Mouse (Mus musculus) gastrocnemius, postnatal 4 days (tissue): ENCODE measurements around the gene Tram1l1. TPM values are rescaled to one million over a fixed set of nuclear protein-coding genes. Genes with fewer than 3 reads are reported as not detected.
"Not testable (repeated sequence)": the region's sequence is repeated elsewhere in the genome, so short reads cannot be mapped to it uniquely, and the experiment has no call there.

Experiments used
- DNase-seq, 2 experiments: peaks; one replicate each; pipeline ENCODE4 v3.0.0; 2021 to 2022; ENCODE audit warnings: low spot score in 2 of 2, mixed read lengths in 2 of 2
- long read RNA-seq, 2 experiments: library from polyadenylated mRNA; stranded (forward); transcript quantifications; one replicate each; pipeline ENCODE4 v2.0.0; 2021
- total RNA-seq, 2 experiments: library from RNA; stranded (reverse); gene quantifications; 2 replicates each; pipeline ENCODE4 v1.2.3; 2021

The Tram1l1 gene
- total RNA-seq, result 1 to 10 TPM; 1.0 to 1.6 TPM
- long read RNA-seq, experiment 1, transcript Tram1l1-201 (1 exons, 3,889 nt), result major isoform, 5 of 5 reads
- long read RNA-seq, experiment 1, partial matches to known transcripts, result 0 of 5 reads
- long read RNA-seq, experiment 1, other reads (novel, unspliced or antisense), result 0 of 5 reads
- long read RNA-seq, experiment 2, partial matches to known transcripts, result 0 of 2 reads
- long read RNA-seq, experiment 2, other reads (novel, unspliced or antisense), result 0 of 2 reads

DNA sequence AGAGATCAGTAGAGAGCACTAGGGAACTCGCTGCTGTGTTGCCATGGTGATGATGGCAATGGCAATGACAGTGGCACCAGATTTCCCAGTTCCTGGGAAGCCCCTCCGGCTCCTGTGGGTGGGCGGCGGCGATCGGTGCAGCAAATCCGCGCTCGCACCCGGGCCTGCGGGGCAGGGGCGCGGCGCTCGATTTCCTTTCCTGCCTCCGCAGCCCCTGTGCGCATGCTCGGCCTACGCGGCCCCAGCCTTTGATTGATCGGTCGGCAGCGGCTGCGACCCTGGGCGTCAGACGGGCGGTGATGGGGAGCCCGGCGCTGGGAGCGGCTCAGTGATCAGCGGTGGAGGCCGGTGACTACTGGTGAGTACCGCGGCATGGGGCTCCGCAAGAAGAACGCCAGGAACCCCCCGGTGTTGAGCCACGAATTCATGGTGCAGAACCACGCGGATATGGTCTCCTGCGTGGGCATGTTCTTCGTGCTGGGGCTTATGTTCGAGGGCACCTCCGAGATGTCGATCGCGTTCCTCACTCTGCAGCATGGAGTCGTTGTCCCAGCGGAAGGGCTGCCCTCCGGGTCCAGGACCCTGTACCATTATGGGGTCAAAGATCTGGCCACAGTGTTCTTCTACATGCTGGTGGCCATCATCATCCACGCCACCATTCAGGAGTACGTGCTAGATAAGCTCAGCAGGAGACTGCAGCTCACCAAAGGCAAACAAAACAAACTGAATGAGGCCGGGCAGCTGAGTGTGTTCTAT, at the start of gene Tram1l1:
Gene Tram1l1 (plus strand): TSS at position 35 of the 756 bp plus-strand sequence.
- DNase-seq, result peak; percentile 21 to 56

DNA sequence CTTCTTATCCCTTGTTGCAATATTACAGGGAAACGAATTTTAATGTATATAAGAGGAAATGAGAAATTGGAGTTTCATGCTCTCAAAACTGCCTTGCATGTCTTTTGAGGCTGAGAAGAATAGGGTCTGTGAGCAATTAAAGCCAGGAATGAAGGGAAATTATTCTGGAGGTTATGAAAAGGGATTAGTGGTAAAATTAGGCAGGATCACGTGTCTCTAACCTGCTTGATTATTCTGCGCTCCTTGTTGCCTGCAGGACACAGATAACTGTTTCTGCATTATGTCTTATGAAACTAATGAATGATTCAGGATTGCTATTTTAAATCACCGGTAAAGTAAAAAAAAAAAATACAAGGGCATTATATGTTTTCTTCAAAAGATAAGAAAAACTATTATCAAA, 49.4 kb upstream of the Tram1l1 start:
- DNase-seq, result no peak

DNA sequence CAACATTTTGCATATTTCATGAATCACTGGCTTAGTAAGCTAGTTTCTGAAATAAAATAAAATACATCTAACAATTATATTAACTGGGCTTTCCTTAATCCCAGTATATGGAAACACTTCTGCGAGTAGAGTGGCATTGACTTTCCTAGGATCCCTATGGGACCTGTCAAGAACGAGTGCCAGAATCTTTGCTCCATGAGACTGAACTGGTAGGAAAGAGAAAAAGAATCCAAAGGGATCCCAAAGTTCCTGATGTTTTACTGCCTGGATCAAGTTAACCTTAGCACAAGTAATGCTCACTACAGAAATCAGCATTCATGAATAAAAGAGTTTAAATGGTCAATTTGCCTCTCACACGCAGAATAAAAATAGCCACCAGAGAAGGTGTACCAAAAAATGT, 49.0 kb upstream of the Tram1l1 start:
- DNase-seq, result no peak

DNA sequence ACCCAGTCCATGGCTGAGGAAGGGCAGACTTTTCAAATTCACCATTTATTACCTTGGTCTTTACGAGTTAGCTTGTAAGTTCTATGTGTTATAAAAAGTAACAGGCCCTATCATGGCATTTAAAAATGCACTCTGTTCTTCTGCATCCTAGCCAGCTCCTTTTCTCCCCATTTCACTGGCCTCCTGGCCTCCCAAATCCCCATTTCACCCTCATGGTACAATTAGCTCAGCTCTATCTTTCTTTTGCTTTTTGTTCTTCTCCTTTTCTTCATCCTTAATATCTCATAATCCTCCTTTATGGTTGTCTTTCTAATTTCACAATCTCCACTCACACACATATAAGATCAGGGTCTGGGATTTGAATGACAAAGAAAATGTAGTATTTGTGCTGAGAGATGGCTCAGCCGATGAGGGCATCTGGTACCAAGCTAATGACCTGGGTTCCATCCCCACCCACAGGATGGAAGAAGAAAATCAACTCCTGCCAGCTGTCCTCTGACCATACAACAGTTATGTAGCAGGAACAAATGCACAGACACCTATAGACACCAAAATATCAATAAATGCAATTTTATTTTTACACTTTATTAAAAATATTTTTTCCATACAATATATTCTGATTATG, 48.1 kb upstream of the Tram1l1 start:
- no peak for DNase-seq

DNA sequence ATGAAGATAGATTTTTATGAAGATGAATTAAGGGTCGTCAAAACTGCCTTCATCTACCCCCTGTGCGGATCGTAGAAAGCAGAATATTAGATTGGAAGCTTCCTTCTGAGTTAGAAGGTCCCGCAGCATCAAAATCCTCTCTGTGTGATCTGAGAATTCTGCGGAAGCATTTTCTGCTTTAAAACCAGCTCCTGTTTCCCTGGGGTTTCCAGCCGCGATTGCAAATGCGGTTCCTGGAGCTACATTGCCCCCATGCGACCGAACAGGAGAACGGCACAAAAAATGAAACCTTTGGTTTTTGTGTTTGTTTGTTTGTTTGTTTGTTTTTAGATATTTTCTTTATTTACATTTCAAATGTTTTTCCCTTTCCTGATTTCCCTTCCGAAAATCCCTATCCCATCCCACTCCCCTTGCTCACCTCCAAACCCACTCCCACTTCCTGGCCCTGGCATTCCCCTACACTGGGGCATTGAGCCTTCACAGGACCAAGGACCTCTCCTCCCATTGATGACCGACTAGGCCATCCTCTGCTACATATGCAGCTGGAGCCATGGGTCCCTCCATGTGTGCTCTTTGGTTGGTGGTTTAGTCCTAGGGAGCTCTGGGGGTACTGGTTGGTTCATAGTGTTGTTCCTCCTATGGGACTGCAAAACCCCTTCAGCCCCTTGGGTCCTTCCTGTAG, 45.6 kb upstream of the Tram1l1 start:
- DNase-seq, result peak in 1 of 2 experiments; percentile 36

DNA sequence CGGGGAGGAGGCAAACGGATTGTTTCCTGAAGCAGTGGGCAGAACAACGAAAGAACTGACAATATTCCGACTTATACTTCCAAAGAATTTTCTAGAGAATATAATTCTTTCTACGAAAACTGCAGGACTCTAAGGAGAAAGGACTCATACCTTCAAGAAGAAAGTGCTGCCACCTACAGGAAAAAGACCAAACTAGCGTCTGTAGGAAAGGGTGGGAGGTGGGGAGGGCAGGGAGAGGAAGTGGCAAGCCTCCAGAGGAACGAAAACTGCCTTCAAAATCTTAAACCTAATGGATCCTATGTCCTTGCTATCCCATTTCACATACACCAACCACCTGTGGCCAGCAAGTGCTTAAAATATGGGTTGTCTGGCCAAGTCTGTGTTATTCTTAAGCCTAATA, 31.7 kb upstream of the Tram1l1 start:
- not testable (repeated sequence) for DNase-seq

DNA sequence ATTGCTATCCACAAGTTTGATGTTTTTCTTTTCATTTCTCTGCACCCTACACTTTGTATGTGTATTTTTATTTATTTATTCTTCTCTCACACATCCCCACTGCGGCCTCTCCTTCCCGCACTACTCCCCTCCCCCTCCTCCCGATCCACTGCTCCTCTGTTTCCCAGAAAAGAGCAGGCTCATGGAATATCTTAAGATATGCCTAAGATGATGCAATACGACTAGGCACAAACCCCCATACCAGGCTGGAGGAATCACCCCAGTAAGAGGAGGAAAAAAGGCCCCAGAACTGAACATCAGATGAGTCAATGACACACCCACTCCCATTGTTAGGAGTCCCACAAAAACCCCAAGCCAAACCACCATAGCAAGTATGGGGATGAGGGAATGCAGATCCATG, 1.4 kb upstream of the Tram1l1 start:
- no peak for DNase-seq

DNA sequence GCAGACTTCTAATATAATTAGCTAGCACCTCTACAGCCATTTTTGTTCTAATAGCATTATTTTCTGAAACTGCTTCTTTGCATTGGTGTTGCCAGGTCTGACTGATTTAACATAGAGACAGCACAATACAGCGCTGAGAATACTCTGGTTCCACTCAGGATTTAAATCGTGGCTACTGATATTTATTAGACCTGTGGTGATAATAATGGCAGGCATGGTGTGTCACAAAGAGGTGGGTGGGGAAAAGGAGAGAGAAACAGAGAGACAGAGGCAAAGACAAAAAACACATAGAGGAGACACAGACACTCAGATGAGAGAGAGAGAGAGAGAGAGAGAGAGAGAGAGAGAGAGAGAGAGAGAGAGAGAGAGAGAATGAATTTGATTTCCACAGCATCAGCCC, 257 bp upstream of the Tram1l1 start:
- DNase-seq, result no peak

DNA sequence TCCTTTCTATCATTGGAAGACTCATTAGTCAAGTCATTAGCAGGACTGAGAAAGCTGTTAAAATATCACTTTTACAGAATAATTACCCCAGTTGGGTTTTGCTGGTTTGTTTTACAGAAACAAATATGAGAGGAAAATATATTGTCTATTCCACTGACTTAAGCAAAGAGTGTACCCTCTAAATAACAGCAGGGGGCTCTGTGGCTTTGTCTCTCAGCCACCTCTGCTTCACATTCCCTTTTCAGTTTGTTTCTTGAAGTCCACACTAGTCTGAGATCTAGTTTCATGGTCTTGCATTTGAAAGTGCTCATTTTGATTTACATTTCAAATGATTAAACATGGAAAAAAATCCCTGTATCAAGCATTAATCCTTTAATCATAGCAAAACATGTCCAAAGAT, 25.8 kb downstream of the Tram1l1 start:
- DNase-seq, result no peak

DNA sequence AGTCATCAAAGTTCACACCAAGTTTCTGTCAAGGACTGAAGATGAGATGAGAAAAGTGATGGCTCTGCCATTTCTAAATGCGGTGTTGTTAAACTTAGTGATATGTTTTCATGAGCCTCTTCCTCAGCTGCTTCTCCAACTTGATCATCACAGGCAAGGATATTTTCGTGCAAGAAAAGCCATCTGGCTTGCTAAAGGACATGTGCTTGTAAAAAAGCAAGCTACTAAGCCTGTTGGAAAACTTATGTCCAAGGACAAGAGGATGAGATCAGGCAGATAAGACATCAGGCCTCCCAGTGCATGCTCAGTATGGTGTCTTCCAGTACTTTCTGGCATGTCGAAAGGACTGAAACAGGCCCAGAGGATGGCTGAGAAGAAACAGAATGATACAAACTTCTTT, 36.9 kb downstream of the Tram1l1 start:
- DNase-seq, result no peak

DNA sequence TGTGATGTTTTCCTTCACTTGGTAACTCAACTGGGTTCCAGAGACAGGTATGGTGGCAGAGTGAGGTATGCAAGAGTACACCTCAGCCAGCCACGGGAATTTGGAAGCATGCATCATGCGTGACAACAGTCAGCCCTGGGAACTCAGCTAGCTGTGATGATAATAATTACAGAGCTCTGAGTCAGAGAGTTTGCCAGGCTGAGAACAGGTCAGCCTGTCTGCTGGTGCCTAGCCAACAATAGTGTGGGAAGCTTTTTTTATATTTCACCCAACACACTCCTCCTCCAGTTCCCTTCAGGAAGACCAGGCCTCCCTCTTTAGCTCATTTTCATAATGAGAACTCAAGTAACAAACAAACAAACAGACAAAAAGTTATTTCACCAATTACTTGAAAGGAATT, 51.4 kb downstream of the Tram1l1 start:
- DNase-seq, result no peak

Other genes starting within 250 kb of the Tram1l1 start
- not detected for gene 1700006A11Rik, start 105.2 kb downstream of the Tram1l1 start, total RNA-seq